Mouse (Mus musculus) embryonic fibroblast, embryonic 13.5 days (primary cell): ENCODE measurements at regions not wholly inside any gene's neighbourhood (a gene's known extent, or its start where the extent isn't known, plus 50 kb on each side); places are given as distances from the start of the nearest gene placed in this dataset.

Experiments
- CTCF ChIP-seq: IDR thresholded peaks from 2 replicates; pipeline ENCODE4 v1.5.1; 2011; ENCODE audit warnings: mild to moderate bottlenecking, control low read depth, low read length, moderate library complexity, borderline replicate concordance; ENCODE audit not compliant: insufficient read depth
- POLR2A ChIP-seq: IDR thresholded peaks from 2 replicates; pipeline ENCODE4 v1.6.1; 2011; ENCODE audit warnings: low read depth, mild to moderate bottlenecking, control low read depth, low read length, moderate library complexity

- no peak for TF ChIP-seq CTCF
- no peak for TF ChIP-seq POLR2A
Observed at GRCm38 (mm10) chrX:50583741-50584580, 155.7 kb upstream of the Olfr1324 start.
